Mouse (Mus musculus) common myeloid progenitor, adult 5-6 weeks (primary cell): Measurements from ENCODE around the gene Edem2. TPM values are rescaled to one million over a fixed set of nuclear protein-coding genes. Genes with fewer than 3 reads are reported as not detected.

Experiments
- ATAC-seq: replicated peaks from 2 replicates; pipeline ENCODE4 v1.8.0; 2016; ENCODE audit warnings: low read depth, mild to moderate bottlenecking, moderate TSS enrichment, inconsistent platforms; ENCODE audit not compliant: poor library complexity, severe bottlenecking
- total RNA-seq: library from RNA; stranded (forward); fragments of 200-1000, 187-1606 nt; gene quantifications from 2 replicates; pipeline ENCODE4 v1.2.3, GENCODE M21; 2017

Gene Edem2
- total RNA-seq, 1 experiment from 2014 or later = 36.5 TPM

GRCm38 (mm10) chr2:155691723-155692493 lies 37.4 kb downstream of the Edem2 start, which contains the start of gene Trpc4ap:
TSS of gene Trpc4ap (minus strand) at chr2:155692384.
- peak; percentile 96 for ATAC-seq

- no peak for ATAC-seq
Observed at GRCm38 (mm10) chr2:155691336-155691722, 37.9 kb downstream of the Edem2 start.

GRCm38 (mm10) chr2:155689211-155689610 lies 40.1 kb downstream of the Edem2 start:
- no peak for ATAC-seq

- no peak for ATAC-seq
Observed at GRCm38 (mm10) chr2:155687746-155688145, 41.5 kb downstream of the Edem2 start.

GRCm38 (mm10) chr2:155686572-155686971 lies 42.7 kb downstream of the Edem2 start:
- ATAC-seq = no peak

- ATAC-seq = no peak
Observed at GRCm38 (mm10) chr2:155683821-155684220, 45.5 kb downstream of the Edem2 start.

- 0 out of 2 replicates have a peak, but pooled peaks have one; percentile 29 for ATAC-seq
Observed at GRCm38 (mm10) chr2:155683137-155683536, 46.1 kb downstream of the Edem2 start.

- ATAC-seq = no peak
Observed at GRCm38 (mm10) chr2:155681874-155682273, 47.4 kb downstream of the Edem2 start.

GRCm38 (mm10) chr2:155681194-155681593 lies 48.1 kb downstream of the Edem2 start:
- ATAC-seq = no peak

GRCm38 (mm10) chr2:155680591-155680990 lies 48.7 kb downstream of the Edem2 start:
- peak; percentile 68 for ATAC-seq

GRCm38 (mm10) chr2:155679586-155680110 lies 49.6 kb downstream of the Edem2 start:
- no peak for ATAC-seq

- no peak for ATAC-seq
Observed at GRCm38 (mm10) chr2:155675118-155675517, 54.2 kb downstream of the Edem2 start.

- 0 out of 2 replicates have a peak, but pooled peaks have one; percentile 60 for ATAC-seq
Observed at GRCm38 (mm10) chr2:155673546-155673945, 55.7 kb downstream of the Edem2 start.

- no peak for ATAC-seq
Observed at GRCm38 (mm10) chr2:155671236-155671635, 58.0 kb downstream of the Edem2 start.

GRCm38 (mm10) chr2:155668461-155668860 lies 60.8 kb downstream of the Edem2 start:
- ATAC-seq = peak; percentile 52; the same call in 1 of the 2 replicates

- no peak for ATAC-seq
Observed at GRCm38 (mm10) chr2:155667881-155668280, 61.4 kb downstream of the Edem2 start.

- no peak for ATAC-seq
Observed at GRCm38 (mm10) chr2:155663910-155664460, 65.3 kb downstream of the Edem2 start.

- peak; percentile 81 for ATAC-seq
Observed at GRCm38 (mm10) chr2:155663097-155663496, 66.2 kb downstream of the Edem2 start.

GRCm38 (mm10) chr2:155662390-155662789 lies 66.9 kb downstream of the Edem2 start:
- no peak for ATAC-seq

GRCm38 (mm10) chr2:155655759-155656372 lies 73.4 kb downstream of the Edem2 start:
- ATAC-seq = no peak

GRCm38 (mm10) chr2:155652618-155653017 lies 76.7 kb downstream of the Edem2 start:
- no peak for ATAC-seq
